Mouse (Mus musculus): ENCODE data around the gene Amdhd2. TPM values are rescaled to one million over a fixed set of nuclear protein-coding genes. Genes with fewer than 3 reads are reported as not detected.

Amdhd2 gene
- polyA plus RNA-seq, 1 experiment from 2014 or later, result 37.4 TPM

DNA sequence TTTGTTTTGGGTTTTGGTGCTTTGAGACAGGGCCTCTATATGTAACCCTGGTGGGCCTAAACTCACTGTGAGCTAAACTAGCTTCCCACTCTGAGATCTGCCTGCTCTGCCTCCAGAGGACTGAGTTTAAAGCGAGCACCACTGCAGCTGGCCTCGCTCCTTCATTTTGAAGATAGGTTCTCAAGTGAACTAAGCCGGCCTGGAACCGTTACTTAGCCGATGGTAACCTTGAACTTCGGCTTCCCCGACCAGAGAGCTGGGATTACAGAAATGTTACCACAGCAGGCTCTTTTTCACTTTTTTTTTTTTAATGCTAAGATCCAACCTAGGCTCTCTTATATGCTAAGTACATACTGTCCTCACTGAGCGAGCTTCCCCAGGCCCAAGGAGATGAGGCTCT lies 29.7 kb upstream of the Amdhd2 start:
- H3K27ac ChIP-seq (replicated peaks), result no peak overlapping the region
- no peak overlapping the region for H3K9ac ChIP-seq
- WGBS, result 86% methylated on average over 8 of the region's 8 CpGs
- no peak overlapping the region for H3K4me2 ChIP-seq
- no peak for ATAC-seq (ENCODE audit: low read depth)
- H3K27me3 ChIP-seq, result no peaks in the 10 kb centered on the region
- H3K36me3 ChIP-seq, result peaks cover 12% of the 10 kb centered on the region; the same call in 1 of the 2 replicates
- H3K9me3 ChIP-seq, result no peaks in the 10 kb centered on the region
- no peaks in the 10 kb centered on the region; the same call in 1 of the 2 replicates for H3K4me1 ChIP-seq (replicated peaks)
- H3K4me3 ChIP-seq, result no peak overlapping the region

DNA sequence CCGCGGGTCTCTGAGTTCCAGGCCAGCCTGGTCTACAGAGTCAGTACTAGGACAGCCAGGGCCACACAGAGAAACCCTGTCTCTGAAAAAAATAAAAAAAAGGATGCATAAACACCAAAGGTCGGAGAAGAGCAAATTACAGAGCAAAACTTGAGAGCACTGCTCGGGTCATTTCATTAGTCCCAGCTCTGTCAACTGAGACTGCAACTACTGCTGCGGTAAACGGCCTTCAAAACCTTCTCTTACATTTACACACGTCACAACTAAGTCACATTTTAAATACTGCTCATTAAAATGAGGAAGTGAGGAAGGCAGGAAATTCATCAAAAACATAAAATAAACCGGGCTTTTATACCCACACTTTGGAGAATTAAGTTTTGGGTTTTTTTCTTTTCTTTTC lies 29.3 kb upstream of the Amdhd2 start:
- Histone ChIP-seq H3K27ac (replicated peaks) (no peak overlapping the region), H3K9me3 (no peaks in the 10 kb centered on the region), H3K36me3 (peaks cover 15% of the 10 kb centered on the region), H3K4me3 (no peak overlapping the region), H3K9ac (no peak overlapping the region), H3K4me1 (replicated peaks) (no peaks in the 10 kb centered on the region; the same call in 1 of the 2 replicates), H3K4me2 (no peak overlapping the region), H3K27me3 (no peaks in the 10 kb centered on the region)
- ATAC-seq (ENCODE audit: low read depth), result no peak
- WGBS, result 82% methylated on average over 8 of the region's 8 CpGs

DNA sequence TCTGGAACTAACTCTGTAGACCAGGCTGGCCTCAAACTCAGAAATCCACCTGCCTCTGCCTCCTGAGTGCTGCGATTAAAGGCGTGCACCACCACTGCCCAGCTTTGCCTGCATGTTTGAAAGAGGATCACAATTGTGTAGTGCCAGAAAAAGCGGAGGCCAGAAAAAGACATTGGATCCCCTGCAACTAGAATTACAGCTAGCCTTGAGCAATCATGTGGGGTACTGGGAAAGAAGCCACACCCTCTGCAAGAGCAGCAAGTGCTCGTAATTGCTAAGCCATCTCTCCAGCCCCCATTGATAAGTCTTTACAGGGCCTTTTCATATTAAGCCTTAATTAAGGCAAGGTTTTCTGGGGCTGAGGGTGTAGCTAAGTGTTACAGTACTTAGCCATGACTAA lies 27.9 kb upstream of the Amdhd2 start:
- peaks cover 22% of the 10 kb centered on the region for H3K36me3 ChIP-seq
- no peak for ATAC-seq (ENCODE audit: low read depth)
- no peak overlapping the region for H3K4me3 ChIP-seq
- no peak overlapping the region for H3K27ac ChIP-seq (replicated peaks)
- no peak overlapping the region for H3K9ac ChIP-seq
- H3K27me3 ChIP-seq, result no peaks in the 10 kb centered on the region
- no peak overlapping the region for H3K4me2 ChIP-seq
- H3K4me1 ChIP-seq (replicated peaks), result no peaks in the 10 kb centered on the region
- WGBS, result 77% methylated on average over 4 of the region's 4 CpGs
- no peaks in the 10 kb centered on the region for H3K9me3 ChIP-seq

DNA sequence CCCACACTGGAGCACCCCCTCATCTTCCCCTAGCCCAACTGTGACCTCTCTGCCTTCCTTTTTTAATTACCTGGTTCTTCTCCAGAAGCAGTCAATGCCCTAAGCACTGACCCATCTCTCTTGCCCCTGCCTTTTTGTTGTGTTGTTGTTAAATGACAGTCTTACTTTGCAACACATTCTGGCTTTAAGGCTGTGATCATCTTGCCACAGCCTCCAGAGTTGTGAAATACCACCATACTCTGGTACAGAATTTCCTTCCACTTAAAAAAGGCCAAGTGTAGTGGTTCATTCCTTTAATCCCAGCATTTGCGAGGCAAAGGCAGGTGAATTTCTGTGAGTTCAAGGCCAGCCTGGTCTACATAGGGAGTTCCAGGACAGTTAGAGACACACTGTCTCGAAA lies 27.4 kb upstream of the Amdhd2 start:
- no peaks in the 10 kb centered on the region for H3K27me3 ChIP-seq
- no peak overlapping the region for H3K27ac ChIP-seq (replicated peaks)
- H3K4me1 ChIP-seq (replicated peaks), result no peaks in the 10 kb centered on the region
- WGBS, result 84% methylated on average over 2 of the region's 2 CpGs
- no peak overlapping the region for H3K4me3 ChIP-seq
- H3K9me3 ChIP-seq, result no peaks in the 10 kb centered on the region
- H3K4me2 ChIP-seq, result no peak overlapping the region
- ATAC-seq (ENCODE audit: low read depth), result no peak
- H3K9ac ChIP-seq, result no peak overlapping the region
- H3K36me3 ChIP-seq, result peaks cover 24% of the 10 kb centered on the region

DNA sequence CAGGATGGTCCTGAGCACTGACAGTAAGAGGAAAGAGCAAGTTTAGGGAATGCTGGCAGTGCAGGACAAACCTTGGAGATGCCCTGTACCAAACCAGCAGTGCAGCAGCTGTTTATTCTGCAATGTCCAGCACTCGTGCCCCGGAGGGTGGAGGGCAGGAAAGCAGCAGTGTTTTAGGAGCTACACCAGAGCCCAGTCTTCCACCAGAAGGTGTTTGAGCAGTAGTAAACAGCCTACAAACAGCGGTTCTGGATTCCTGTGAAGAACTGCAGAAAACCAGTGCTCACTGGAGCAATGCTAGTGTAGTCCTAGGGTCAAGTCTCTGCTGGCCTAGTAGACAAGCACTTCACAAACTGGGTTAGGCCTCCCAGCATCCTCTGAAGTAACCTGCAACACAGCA lies 10.7 kb upstream of the Amdhd2 start:
- ATAC-seq (ENCODE audit: low read depth), result no peak
- H3K4me1 ChIP-seq (replicated peaks), result peaks cover 13% of the 10 kb centered on the region
- no peaks in the 10 kb centered on the region for H3K27me3 ChIP-seq
- 87% methylated on average over 3 of the region's 3 CpGs for WGBS
- H3K36me3 ChIP-seq, result no peaks in the 10 kb centered on the region
- H3K9me3 ChIP-seq, result no peaks in the 10 kb centered on the region
- H3K9ac ChIP-seq, result no peak overlapping the region
- no peak overlapping the region for H3K4me2 ChIP-seq
- no peak overlapping the region for H3K27ac ChIP-seq (replicated peaks)
- H3K4me3 ChIP-seq, result no peak overlapping the region

DNA sequence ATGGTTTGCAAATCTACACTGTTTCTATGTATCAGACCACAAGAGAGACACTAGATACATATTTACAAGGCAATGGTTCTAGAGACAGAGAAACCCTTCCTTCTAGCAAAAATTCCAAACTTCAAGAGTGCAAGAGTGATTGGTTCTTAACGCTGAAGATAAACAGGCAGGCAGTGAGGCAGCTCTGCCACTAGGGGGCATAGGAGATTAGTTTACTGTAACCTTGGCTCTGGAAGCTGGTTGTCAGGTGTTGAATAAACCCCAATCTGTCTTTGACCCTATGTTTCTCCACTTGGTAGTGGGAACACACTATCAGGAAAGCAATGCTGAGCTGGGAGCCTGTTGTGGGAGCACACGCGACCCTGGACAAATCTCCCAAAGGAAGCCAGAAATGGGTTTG lies 9.9 kb upstream of the Amdhd2 start:
- Histone ChIP-seq H3K27ac (replicated peaks) (no peak overlapping the region), H3K9me3 (no peaks in the 10 kb centered on the region), H3K36me3 (no peaks in the 10 kb centered on the region), H3K27me3 (no peaks in the 10 kb centered on the region), H3K9ac (0 out of 2 replicates have a peak overlapping the region, but pooled peaks have one; percentile 13), H3K4me2 (no peak overlapping the region), H3K4me3 (no peak overlapping the region), H3K4me1 (replicated peaks) (peaks cover 14% of the 10 kb centered on the region)
- ATAC-seq (ENCODE audit: low read depth), result no peak
- WGBS, result 7% methylated on average over 3 of the region's 3 CpGs

DNA sequence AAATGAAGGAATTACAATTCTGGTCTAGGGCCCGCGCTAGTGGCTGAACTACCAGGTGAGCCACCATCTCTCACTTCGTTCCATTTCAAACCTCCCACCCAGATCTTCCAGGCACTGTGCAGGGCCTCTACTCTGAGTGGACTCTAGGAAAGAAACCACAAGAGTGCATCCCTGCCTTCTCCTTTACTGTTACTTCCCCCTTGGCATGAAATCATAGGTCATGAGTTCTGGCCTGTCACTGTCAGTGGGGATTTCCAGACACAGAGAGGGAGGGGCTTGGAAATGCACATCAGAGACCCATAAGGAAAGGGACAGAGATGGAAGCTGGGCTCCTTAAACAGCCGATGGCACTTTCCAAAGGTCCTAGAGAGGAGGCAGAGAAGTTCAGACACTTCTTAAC lies 8.2 kb upstream of the Amdhd2 start:
- Histone ChIP-seq H3K36me3 (peaks cover 11% of the 10 kb centered on the region), H3K4me1 (replicated peaks) (peaks cover 31% of the 10 kb centered on the region), H3K4me2 (no peak overlapping the region), H3K4me3 (no peak overlapping the region), H3K27me3 (no peaks in the 10 kb centered on the region), H3K9ac (no peak overlapping the region), H3K27ac (replicated peaks) (no peak overlapping the region), H3K9me3 (no peaks in the 10 kb centered on the region)
- WGBS, result 82% methylated on average over 4 of the region's 4 CpGs
- no peak for ATAC-seq (ENCODE audit: low read depth)

DNA sequence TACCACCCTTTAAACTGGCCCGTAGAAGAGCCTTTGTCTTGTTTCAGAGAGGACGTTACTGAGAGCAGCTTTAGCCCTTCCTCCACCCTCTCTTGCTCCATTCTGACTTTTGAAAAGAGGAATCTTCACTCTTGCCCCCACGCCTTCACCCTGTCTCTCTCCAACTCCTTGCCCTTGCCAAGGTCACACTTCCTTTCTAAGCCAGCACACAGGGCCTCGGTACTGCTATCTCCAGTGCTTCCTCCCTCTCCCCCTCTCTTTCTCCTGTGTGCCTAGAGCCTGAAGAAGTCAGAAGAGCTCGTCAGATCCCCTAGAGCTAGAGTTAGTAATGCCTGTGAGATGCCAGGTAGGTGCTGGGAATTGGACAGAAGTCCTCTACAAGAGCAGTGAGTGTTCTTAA lies 7.2 kb upstream of the Amdhd2 start:
- H3K27ac ChIP-seq (replicated peaks), result no peak overlapping the region; the same call in 1 of the 2 replicates
- H3K9me3 ChIP-seq, result no peaks in the 10 kb centered on the region
- WGBS, result 83% methylated on average over 5 of the region's 5 CpGs
- no peaks in the 10 kb centered on the region for H3K27me3 ChIP-seq
- H3K4me3 ChIP-seq, result no peak overlapping the region
- peak overlapping the region; percentile 91; the same call in 1 of the 2 replicates for H3K4me2 ChIP-seq
- H3K9ac ChIP-seq, result 0 out of 2 replicates have a peak overlapping the region, but pooled peaks have one; percentile 17
- no peak for ATAC-seq (ENCODE audit: low read depth)
- peaks cover 35% of the 10 kb centered on the region for H3K4me1 ChIP-seq (replicated peaks)
- peaks cover 16% of the 10 kb centered on the region for H3K36me3 ChIP-seq

DNA sequence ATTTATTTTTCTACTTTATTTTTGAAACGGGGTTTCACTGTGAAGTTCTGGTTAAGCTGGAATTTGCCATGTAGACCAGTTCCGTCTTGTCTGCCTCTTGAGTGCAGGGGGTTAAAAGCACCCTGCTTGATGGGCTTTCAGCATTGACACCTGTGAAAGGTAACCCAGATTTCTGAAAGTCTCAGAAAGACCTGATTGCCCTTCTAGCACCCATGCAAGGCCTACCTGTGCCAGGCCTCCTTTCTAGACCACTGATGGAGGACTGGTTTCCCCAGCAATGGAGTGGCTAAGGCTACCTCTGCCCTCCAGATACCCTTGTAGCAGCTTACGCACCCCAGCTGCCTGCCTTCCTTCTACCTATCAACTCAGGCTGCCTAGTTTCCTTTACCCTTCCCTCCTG lies 6.6 kb upstream of the Amdhd2 start:
- H3K9me3 ChIP-seq, result no peaks in the 10 kb centered on the region
- H3K36me3 ChIP-seq, result peaks cover 22% of the 10 kb centered on the region
- peak overlapping the region; percentile 96 for H3K4me3 ChIP-seq
- no peak for ATAC-seq (ENCODE audit: low read depth)
- H3K27me3 ChIP-seq, result no peaks in the 10 kb centered on the region
- 65% methylated on average over 3 of the region's 3 CpGs for WGBS
- H3K9ac ChIP-seq, result peak overlapping the region; percentile 96
- H3K27ac ChIP-seq (replicated peaks), result peak overlapping the region; percentile 99
- peaks cover 41% of the 10 kb centered on the region for H3K4me1 ChIP-seq (replicated peaks)
- peak overlapping the region; percentile 91 for H3K4me2 ChIP-seq

DNA sequence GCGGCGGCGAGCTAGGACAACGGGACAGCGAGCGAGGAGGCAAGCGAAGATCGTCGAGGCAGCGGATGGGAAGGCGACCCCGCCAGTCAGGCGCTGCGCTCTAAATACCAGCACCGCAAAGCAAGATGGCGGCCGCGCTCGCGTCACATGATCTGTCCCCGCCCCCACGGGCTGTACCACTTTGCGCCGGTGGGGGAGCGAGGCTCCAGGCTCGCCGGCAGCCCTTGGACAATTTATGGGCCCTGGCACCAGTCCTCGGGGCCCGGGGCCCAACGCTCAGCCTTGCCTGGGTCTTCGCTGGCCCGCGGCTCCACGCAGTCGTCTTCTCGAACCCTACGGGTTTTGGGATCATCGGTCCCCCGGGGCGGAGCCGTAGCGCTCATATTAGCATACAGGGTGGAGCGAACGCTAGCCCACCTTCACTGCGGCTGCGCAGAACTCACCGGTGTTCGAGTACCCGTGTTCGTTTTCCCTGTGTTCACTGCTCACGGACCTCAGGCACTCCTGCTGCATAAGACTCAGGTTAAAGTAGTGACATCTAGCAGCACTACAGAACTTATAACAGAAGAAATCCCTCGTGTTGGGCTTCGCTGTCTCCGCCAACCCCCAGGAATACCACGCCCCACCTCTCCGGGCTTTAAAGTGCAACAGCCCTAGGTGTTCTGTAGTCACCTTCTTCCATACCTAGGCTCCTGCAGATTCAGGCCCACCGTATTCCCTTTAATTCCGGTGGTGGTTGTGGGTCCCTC lies 5.9 kb upstream of the Amdhd2 start, which contains the start of gene Atp6v0c:
TSS of gene Atp6v0c (minus strand) at position 386 of the 749 bp plus-strand sequence.
- Histone ChIP-seq H3K4me1 (replicated peaks) (peaks cover 47% of the 10 kb centered on the region), H3K27me3 (no peaks in the 10 kb centered on the region), H3K9me3 (no peaks in the 10 kb centered on the region), H3K9ac (peak within 1 kb of the TSS; percentile 96), H3K36me3 (peaks cover 27% of the 10 kb centered on the region), H3K4me3 (peak within 1 kb of the TSS; percentile 96), H3K4me2 (peak within 1 kb of the TSS; percentile 91), H3K27ac (replicated peaks) (peak within 1 kb of the TSS; percentile 99)
- ATAC-seq (ENCODE audit: low read depth), result peak; percentile 89
- under 1% methylated on average over 58 of the region's 58 CpGs for WGBS

DNA sequence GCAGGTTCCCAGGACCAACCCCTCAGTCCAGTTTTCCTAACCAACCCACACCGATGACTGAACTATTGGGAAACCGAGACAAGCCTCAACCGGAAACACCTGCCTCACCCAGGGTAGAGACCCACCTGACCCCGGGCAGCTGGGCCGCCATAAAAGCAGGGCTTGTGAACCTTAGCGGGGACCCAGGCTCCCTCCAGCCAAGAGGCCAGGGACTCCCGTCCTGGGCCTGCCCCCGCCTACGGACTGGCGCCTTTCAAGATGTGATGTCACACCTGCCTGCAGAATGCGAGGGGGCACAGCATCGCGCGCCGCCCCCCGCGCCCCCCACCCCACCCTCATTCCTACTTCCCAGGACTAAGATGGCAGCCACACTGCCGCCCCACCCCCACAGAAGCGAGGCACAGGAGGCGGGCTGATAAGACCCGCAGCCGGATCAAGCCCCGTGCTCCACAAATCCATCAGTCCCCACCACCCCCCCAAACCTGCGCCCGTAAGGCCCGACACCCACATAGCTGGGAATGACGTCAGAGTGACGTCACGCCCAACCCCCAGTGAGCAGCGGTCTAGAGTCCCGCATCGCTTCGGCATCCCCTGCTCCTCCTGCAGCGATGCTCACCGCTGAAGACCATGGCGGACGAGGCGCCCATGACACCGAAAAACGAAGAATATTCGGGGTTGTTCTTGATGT lies 5.2 kb upstream of the Amdhd2 start:
- H3K4me3 ChIP-seq, result peak overlapping the region; percentile 96
- H3K9ac ChIP-seq, result peak overlapping the region; percentile 96

DNA sequence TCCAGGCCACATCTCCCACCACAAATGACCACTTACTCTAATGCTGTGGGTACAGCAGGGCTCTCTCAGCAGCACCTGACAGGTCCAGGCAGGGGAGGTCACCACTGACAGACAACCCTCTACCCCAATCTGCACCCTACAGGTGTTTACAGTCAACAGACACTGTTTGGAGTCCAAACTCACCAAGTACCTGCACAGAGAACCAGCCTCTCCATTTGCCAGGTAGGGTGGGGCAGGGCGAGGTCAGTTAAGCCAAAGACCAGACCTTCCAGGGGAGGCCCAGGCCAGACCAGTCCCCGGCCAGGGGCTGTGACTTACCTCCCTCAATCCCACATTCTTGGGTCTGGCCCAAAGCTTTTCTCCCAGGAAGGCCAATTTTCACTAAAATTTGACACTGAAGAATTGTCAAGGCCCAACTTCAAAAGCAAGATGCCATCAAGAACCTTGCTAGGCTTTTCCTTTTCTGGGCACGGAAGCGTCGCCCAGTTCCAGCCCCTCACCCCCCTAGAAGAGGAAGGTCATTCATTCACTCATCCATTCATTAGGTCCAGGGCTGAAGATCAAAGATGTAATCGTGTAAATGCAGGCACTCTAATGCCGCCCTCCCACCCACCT lies 4.4 kb upstream of the Amdhd2 start:
- Histone ChIP-seq H3K27me3 (no peaks in the 10 kb centered on the region), H3K4me3 (peak overlapping the region; percentile 96), H3K4me2 (peak overlapping the region; percentile 91), H3K4me1 (replicated peaks) (peaks cover 48% of the 10 kb centered on the region), H3K9ac (peak overlapping the region; percentile 96), H3K9me3 (no peaks in the 10 kb centered on the region), H3K36me3 (peaks cover 27% of the 10 kb centered on the region), H3K27ac (replicated peaks) (peak overlapping the region; percentile 99)
- no peak for ATAC-seq (ENCODE audit: low read depth)
- WGBS, result 57% methylated on average over 7 of the region's 7 CpGs

More for the DNA sequence above, 5.2 kb upstream of the Amdhd2 start:
- Histone ChIP-seq H3K36me3 (peaks cover 27% of the 10 kb centered on the region), H3K9me3 (no peaks in the 10 kb centered on the region), H3K27me3 (no peaks in the 10 kb centered on the region), H3K27ac (replicated peaks) (peak overlapping the region; percentile 99), H3K4me2 (peak overlapping the region; percentile 91), H3K4me1 (replicated peaks) (peaks cover 47% of the 10 kb centered on the region)
- WGBS, result under 1% methylated on average over 40 of the region's 41 CpGs
- peak; percentile 72 for ATAC-seq (ENCODE audit: low read depth)

Measured in neural tube, embryonic 13.5 days (tissue).